Mouse (Mus musculus) limb, embryonic 14.5 days (tissue): ENCODE measurements around the gene Nap1l1. TPM values are rescaled to one million over a fixed set of nuclear protein-coding genes. Genes with fewer than 3 reads are reported as not detected.

Experiments
- ATAC-seq: fragments of 200-750 bp; cut with Nextera tagmentation; 2 replicates; pipeline ENCODE4 v1.8.0; 2017; ENCODE audit warnings: low read depth, moderate number of reproducible peaks, moderate TSS enrichment; ENCODE audit not compliant: low FRiP score
- DNase-seq: peaks from one replicate; pipeline ENCODE4 v3.0.0-alpha.2; 2015; ENCODE audit warnings: low spot score
- H3K27ac ChIP-seq: fragments of 300-500 bp; sonication (generic); replicated peaks from 2 replicates; pipeline ENCODE4 v1.5.1; 2014; ENCODE audit warnings: low read depth, mild to moderate bottlenecking, low read length, moderate library complexity, mixed read lengths
- H3K27me3 ChIP-seq: fragments of 300-500 bp; sonication (generic); 2 replicates; pipeline ENCODE4 v1.6.1; 2014; ENCODE audit warnings: low read length, mixed read lengths; ENCODE audit not compliant: control insufficient read depth, insufficient read depth
- H3K36me3 ChIP-seq: fragments of 300-500 bp; sonication (generic); 2 replicates; pipeline ENCODE4 v1.6.1; 2014; ENCODE audit warnings: mild to moderate bottlenecking, low read length, moderate library complexity, mixed read lengths; ENCODE audit not compliant: control insufficient read depth, insufficient read depth
- H3K4me1 ChIP-seq: fragments of 300-500 bp; sonication (generic); 2 replicates; pipeline ENCODE4 v1.6.1; 2014; ENCODE audit warnings: antibody characterized with exemption, low read length, mixed read lengths; ENCODE audit not compliant: control insufficient read depth, insufficient read depth
- H3K4me2 ChIP-seq: fragments of 300-500 bp; sonication (generic); replicated peaks from 2 replicates; pipeline ENCODE4 v1.6.1; 2014; ENCODE audit warnings: low read depth, mild to moderate bottlenecking, low read length, moderate library complexity; ENCODE audit not compliant: severe bottlenecking
- H3K4me3 ChIP-seq: fragments of 300-500 bp; sonication (generic); replicated peaks from 2 replicates; pipeline ENCODE4 v1.5.1; 2014; ENCODE audit warnings: low read length
- H3K9ac ChIP-seq: fragments of 300-500 bp; sonication (generic); 2 replicates; pipeline ENCODE4 v1.6.1; 2014; ENCODE audit warnings: mild to moderate bottlenecking, low read depth, low read length, moderate library complexity; ENCODE audit not compliant: severe bottlenecking
- H3K9me3 ChIP-seq: fragments of 300-500 bp; sonication (generic); 2 replicates; pipeline ENCODE4 v1.6.1; 2016; ENCODE audit warnings: low read length; ENCODE audit not compliant: control insufficient read depth
- POLR2A ChIP-seq: fragments of 200-500 bp; IDR thresholded peaks from 2 replicates; pipeline ENCODE4 v1.8.0; 2012; ENCODE audit warnings: inconsistent platforms, mild to moderate bottlenecking, moderate library complexity, borderline replicate concordance; ENCODE audit not compliant: insufficient read depth, insufficient read length; ENCODE audit errors: extremely low read depth
- WGBS: fragments of 180-500 bp; shearing (Covaris S2); extraction: QIAGEN DNeasy Blood & Tissue Kit; methylation state at CpG from one replicate; pipeline ENCODE4 v1.1.7; 2014; 5-methylcytosine and 5-hydroxymethylcytosine counted together
- polyA plus RNA-seq, 2 experiments: library from polyadenylated mRNA; depleted of rRNA in 1 of 2; stranded (reverse) in 1 of 2; unstranded in 1 of 2; fragments of >200 nt; fragmentation: Nextera tagmentation in 1 of 2; extraction: Ambion mirVana in 1 of 2; gene quantifications; 2 replicates each; pipeline versions ENCODE4 v1.2.1 to v1.2.3; 2012 to 2014

Gene Nap1l1
- polyA plus RNA-seq, 2 experiments: 231 to 334 TPM

GRCm38 (mm10) chr10:111528283-111528682 lies 55.3 kb downstream of the Nap1l1 start:
- no peak overlapping the region for H3K9ac ChIP-seq
- H3K4me1 ChIP-seq: peaks cover 8% of the 10 kb centered on the region; the same call in 1 of the 2 replicates
- ATAC-seq (no peak), DNase-seq (no peak)
- no peaks in the 10 kb centered on the region for H3K36me3 ChIP-seq
- no peak overlapping the region for H3K27ac ChIP-seq
- H3K27me3 ChIP-seq: no peaks in the 10 kb centered on the region
- no peak overlapping the region for H3K4me2 ChIP-seq
- H3K4me3 ChIP-seq: no peak overlapping the region
- H3K9me3 ChIP-seq: no peaks in the 10 kb centered on the region
- no peak for TF ChIP-seq POLR2A
- 55% methylated on average over 4 of the region's 4 CpGs for WGBS

- Histone ChIP-seq H3K27ac (no peak overlapping the region), H3K4me1 (peaks cover 11% of the 10 kb centered on the region; the same call in 1 of the 2 replicates), H3K9me3 (no peaks in the 10 kb centered on the region), H3K27me3 (no peaks in the 10 kb centered on the region), H3K9ac (no peak overlapping the region), H3K4me3 (no peak overlapping the region), H3K4me2 (no peak overlapping the region), H3K36me3 (no peaks in the 10 kb centered on the region)
- DNase-seq (no peak), ATAC-seq (no peak)
- no peak for TF ChIP-seq POLR2A
- 75% methylated on average over 7 of the region's 7 CpGs for WGBS
These were observed 57.4 kb downstream of the Nap1l1 start for GRCm38 (mm10) chr10:111530398-111530797.

- no peak overlapping the region for H3K9ac ChIP-seq
- no peak overlapping the region for H3K4me3 ChIP-seq
- H3K9me3 ChIP-seq: no peaks in the 10 kb centered on the region
- H3K27me3 ChIP-seq: no peaks in the 10 kb centered on the region
- peaks cover 24% of the 10 kb centered on the region for H3K4me1 ChIP-seq
- H3K4me2 ChIP-seq: no peak overlapping the region
- ATAC-seq (no peak), DNase-seq (no peak)
- TF ChIP-seq POLR2A: no peak
- 81% methylated on average over 8 of the region's 8 CpGs for WGBS
- H3K36me3 ChIP-seq: no peaks in the 10 kb centered on the region
- no peak overlapping the region for H3K27ac ChIP-seq
These were observed 61.7 kb downstream of the Nap1l1 start for GRCm38 (mm10) chr10:111534691-111535090.

GRCm38 (mm10) chr10:111537410-111537809 lies 64.4 kb downstream of the Nap1l1 start:
- Histone ChIP-seq H3K27ac (no peak overlapping the region), H3K4me1 (peaks cover 34% of the 10 kb centered on the region)
- peak; percentile 27 for DNase-seq

GRCm38 (mm10) chr10:111539724-111540324 lies 66.8 kb downstream of the Nap1l1 start:
- no peak for TF ChIP-seq POLR2A
- H3K9me3 ChIP-seq: no peaks in the 10 kb centered on the region
- DNase-seq (peak; percentile 68), ATAC-seq (peak; percentile 66)
- 13% methylated on average over 9 of the region's 9 CpGs for WGBS
- H3K9ac ChIP-seq: no peak overlapping the region
- no peak overlapping the region for H3K4me3 ChIP-seq
- H3K4me2 ChIP-seq: peak overlapping the region; percentile 15; the same call in 1 of the 2 replicates
- peak overlapping the region; percentile 73 for H3K27ac ChIP-seq
- H3K4me1 ChIP-seq: peaks cover 38% of the 10 kb centered on the region
- H3K27me3 ChIP-seq: no peaks in the 10 kb centered on the region
- H3K36me3 ChIP-seq: no peaks in the 10 kb centered on the region

More at GRCm38 (mm10) chr10:111537410-111537809, 64.4 kb downstream of the Nap1l1 start:
- 0 out of 2 replicates have a peak overlapping the region, but pooled peaks have one; percentile 2 for H3K9ac ChIP-seq
- 70% methylated on average over 19 of the region's 19 CpGs for WGBS
- H3K4me2 ChIP-seq: peak overlapping the region; percentile 13
- H3K9me3 ChIP-seq: no peaks in the 10 kb centered on the region
- no peak for TF ChIP-seq POLR2A
- no peaks in the 10 kb centered on the region for H3K27me3 ChIP-seq
- ATAC-seq: peak; percentile 50; the same call in 1 of the 2 replicates
- no peaks in the 10 kb centered on the region for H3K36me3 ChIP-seq
- no peak overlapping the region for H3K4me3 ChIP-seq

GRCm38 (mm10) chr10:111540678-111541077 lies 67.7 kb downstream of the Nap1l1 start:
- H3K36me3 ChIP-seq: no peaks in the 10 kb centered on the region
- no peak overlapping the region for H3K9ac ChIP-seq
- H3K4me2 ChIP-seq: no peak overlapping the region
- 89% methylated on average over 9 of the region's 9 CpGs for whole genome bisulfite sequencing
- no peak for TF ChIP-seq POLR2A
- H3K4me3 ChIP-seq: no peak overlapping the region
- H3K4me1 ChIP-seq: peaks cover 38% of the 10 kb centered on the region
- ATAC-seq (no peak), DNase-seq (no peak)
- no peaks in the 10 kb centered on the region for H3K9me3 ChIP-seq
- no peak overlapping the region for H3K27ac ChIP-seq
- no peaks in the 10 kb centered on the region for H3K27me3 ChIP-seq
